Mouse (Mus musculus) thymus, postnatal 4 days (tissue): ENCODE data around the gene Rxfp4.
"Not testable (repeated sequence)": the region's sequence is repeated elsewhere in the genome, so short reads cannot be mapped to it uniquely, and the experiment has no call there.

Experiments
- DNase-seq: peaks from one replicate; pipeline ENCODE4 v3.0.0; 2021

Rxfp4 gene

DNA sequence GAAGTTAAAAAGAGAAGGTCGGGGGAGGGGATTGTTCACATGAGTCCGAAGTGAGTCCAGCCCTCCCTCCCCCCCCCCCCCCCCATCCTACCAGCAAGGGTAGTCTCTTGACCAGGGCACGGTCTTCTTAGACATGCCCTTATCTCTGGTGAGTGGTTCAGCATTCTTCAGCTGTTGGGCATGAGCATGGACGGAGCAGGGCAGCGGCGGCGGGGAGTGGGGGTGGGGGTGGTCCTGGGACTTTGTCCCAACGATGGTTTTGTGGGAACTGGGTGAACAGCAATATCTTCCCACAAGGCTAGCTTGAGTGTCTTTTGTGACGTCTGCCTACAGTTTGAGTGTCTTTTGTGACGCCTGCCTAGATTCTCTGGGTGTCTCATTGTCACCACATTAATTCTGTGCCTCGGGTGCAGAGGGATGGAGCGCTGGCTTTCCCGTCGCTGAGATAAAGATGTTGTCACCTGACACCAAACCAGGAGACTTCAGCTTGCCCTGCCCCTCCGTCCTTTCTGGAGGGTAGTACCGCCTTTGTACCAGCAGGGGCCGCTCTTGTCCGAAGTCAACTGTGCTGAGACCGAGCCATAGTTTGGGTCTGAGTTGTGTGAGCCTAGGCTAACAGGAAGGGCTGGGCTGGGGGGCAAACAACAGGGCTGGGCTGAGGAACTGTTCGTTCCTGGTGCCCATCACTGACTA is 45.7 kb downstream of the Rxfp4 start:
- peak; percentile 90 for DNase-seq

DNA sequence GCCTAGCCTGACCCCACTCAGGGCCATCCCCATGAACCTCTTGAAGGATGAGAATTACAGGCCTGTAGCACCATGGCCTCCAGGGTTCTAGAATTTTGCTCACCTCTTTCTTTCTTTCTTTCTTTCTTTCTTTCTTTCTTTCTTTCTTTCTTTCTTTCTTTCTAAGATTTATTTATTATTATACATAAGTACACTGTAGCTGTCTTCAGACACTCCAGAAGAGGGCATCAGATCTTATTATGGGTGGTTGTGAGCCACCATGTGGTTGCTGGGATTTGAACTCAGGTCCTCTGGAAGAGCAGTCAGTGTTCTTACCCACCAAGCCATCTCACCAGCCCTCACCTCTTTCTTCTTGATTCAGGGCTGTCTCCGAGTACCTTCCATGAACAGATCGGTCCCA is 47.3 kb downstream of the Rxfp4 start, which contains the start of gene Arhgef2:
TSS of gene Arhgef2 (plus strand) at position 301 of the 400 bp plus-strand sequence.
- DNase-seq: not testable (repeated sequence)

GRCm38 (mm10) chr3:88604863-88605262 is 48.1 kb downstream of the Rxfp4 start:
- no peak for DNase-seq

- peak; percentile 88 for DNase-seq
Observed at GRCm38 (mm10) chr3:88603714-88604161, 49.2 kb downstream of the Rxfp4 start.

GRCm38 (mm10) chr3:88602466-88602865 is 50.5 kb downstream of the Rxfp4 start:
- DNase-seq: no peak
